Mouse (Mus musculus) stomach, postnatal 0 days (tissue): Measurements from ENCODE around the gene Pcgf6.

ENCODE experiments used
- CTCF ChIP-seq: IDR thresholded peaks from 2 replicates; pipeline ENCODE4 v1.5.1; 2016; ENCODE audit warnings: antibody characterized with exemption, low read depth, mild to moderate bottlenecking, moderate library complexity
- EP300 ChIP-seq: optimal IDR thresholded peaks from 2 replicates; pipeline ENCODE3; 2016; ENCODE audit warnings: antibody characterized with exemption

GRCm38 (mm10) chr19:47019326-47019725, 31.4 kb downstream of the Pcgf6 start:
- TF ChIP-seq EP300 (no peak), CTCF (no peak)
